Mouse (Mus musculus) limb, embryonic 13.5 days (tissue): Measurements from ENCODE around the gene Fbln1. TPM values are rescaled to one million over a fixed set of nuclear protein-coding genes. Genes with fewer than 3 reads are reported as not detected.
"Not testable (repeated sequence)": the region's sequence is repeated elsewhere in the genome, so short reads cannot be mapped to it uniquely, and the experiment has no call there.

Source experiments
- ATAC-seq: fragments of 200-750 bp; cut with Nextera tagmentation; 2 replicates; pipeline ENCODE4 v1.8.0; 2017; ENCODE audit warnings: low read depth, moderate number of reproducible peaks, moderate TSS enrichment; ENCODE audit not compliant: low FRiP score
- H3K27ac ChIP-seq: fragments of 300-500 bp; sonication (generic); 2 replicates; pipeline ENCODE4 v1.5.1; 2015; ENCODE audit warnings: inconsistent platforms, mild to moderate bottlenecking, moderate library complexity
- H3K27me3 ChIP-seq: fragments of 300-500 bp; sonication (generic); 2 replicates; pipeline ENCODE4 v1.6.1; 2015; ENCODE audit warnings: mild to moderate bottlenecking, inconsistent platforms
- H3K36me3 ChIP-seq: fragments of 300-500 bp; sonication (generic); 2 replicates; pipeline ENCODE4 v1.6.1; 2015; ENCODE audit warnings: inconsistent platforms, mild to moderate bottlenecking, moderate library complexity
- H3K4me1 ChIP-seq: fragments of 300-500 bp; sonication (generic); 2 replicates; pipeline ENCODE4 v1.6.1; 2015; ENCODE audit warnings: inconsistent platforms
- H3K4me2 ChIP-seq: fragments of 300-500 bp; sonication (generic); replicated peaks from 2 replicates; pipeline ENCODE4 v1.6.1; 2015; ENCODE audit warnings: inconsistent platforms, mild to moderate bottlenecking, moderate library complexity
- H3K4me3 ChIP-seq: fragments of 300-500 bp; sonication (generic); 2 replicates; pipeline ENCODE4 v1.5.1; 2015; ENCODE audit warnings: moderate library complexity, mild to moderate bottlenecking, inconsistent platforms
- H3K9ac ChIP-seq: fragments of 300-500 bp; sonication (generic); 2 replicates; pipeline ENCODE4 v1.6.1; 2015; ENCODE audit warnings: mild to moderate bottlenecking, inconsistent platforms
- H3K9me3 ChIP-seq: fragments of 300-500 bp; sonication (generic); 2 replicates; pipeline ENCODE4 v1.6.1; 2016; ENCODE audit warnings: inconsistent platforms
- WGBS: fragments of 180-500 bp; shearing (Covaris S2); methylation state at CpG from one replicate; pipeline ENCODE4 v1.1.7; 2015; 5-methylcytosine and 5-hydroxymethylcytosine counted together
- polyA plus RNA-seq: library from polyadenylated mRNA; unstranded; fragments of >200 nt; fragmentation: Nextera tagmentation; extraction: Ambion mirVana; gene quantifications from 2 replicates; pipeline ENCODE4 v1.2.1, GENCODE M21; 2015

The Fbln1 gene
- polyA plus RNA-seq, 1 experiment from 2014 or later: 232 TPM

- H3K4me2 ChIP-seq: no peak overlapping the region
- no peak overlapping the region for H3K27ac ChIP-seq
- peaks cover 22% of the 10 kb centered on the region for H3K27me3 ChIP-seq
- no peaks in the 10 kb centered on the region for H3K4me1 ChIP-seq
- ATAC-seq: no peak
- no peak overlapping the region for H3K4me3 ChIP-seq
- 79% methylated on average over 10 of the region's 10 CpGs for WGBS
- no peaks in the 10 kb centered on the region for H3K9me3 ChIP-seq
- no peaks in the 10 kb centered on the region for H3K36me3 ChIP-seq
- H3K9ac ChIP-seq: no peak overlapping the region
Measured at GRCm38 (mm10) chr15:85311058-85311657, 105.4 kb downstream of the Fbln1 start.

GRCm38 (mm10) chr15:85315378-85316025 lies 109.8 kb downstream of the Fbln1 start:
- no peak; the same call in 1 of the 2 replicates for ATAC-seq
- H3K9me3 ChIP-seq: no peaks in the 10 kb centered on the region
- peaks cover 37% of the 10 kb centered on the region for H3K27me3 ChIP-seq
- H3K4me2 ChIP-seq: no peak overlapping the region
- H3K4me1 ChIP-seq: no peaks in the 10 kb centered on the region
- H3K4me3 ChIP-seq: no peak overlapping the region
- H3K36me3 ChIP-seq: no peaks in the 10 kb centered on the region
- WGBS: 40% methylated on average over 12 of the region's 13 CpGs
- H3K27ac ChIP-seq: no peak overlapping the region
- no peak overlapping the region for H3K9ac ChIP-seq

- no peak; the same call in 1 of the 2 replicates for ATAC-seq
- no peak overlapping the region for H3K9ac ChIP-seq
- H3K27ac ChIP-seq: no peak overlapping the region
- H3K9me3 ChIP-seq: no peaks in the 10 kb centered on the region
- H3K4me1 ChIP-seq: no peaks in the 10 kb centered on the region
- H3K27me3 ChIP-seq: peaks cover 37% of the 10 kb centered on the region
- no peaks in the 10 kb centered on the region for H3K36me3 ChIP-seq
- H3K4me3 ChIP-seq: no peak overlapping the region
- 59% methylated on average over 14 of the region's 14 CpGs for WGBS
- H3K4me2 ChIP-seq: no peak overlapping the region
Measured at GRCm38 (mm10) chr15:85316342-85317140, 110.8 kb downstream of the Fbln1 start.

- H3K27me3 ChIP-seq: peaks cover 22% of the 10 kb centered on the region
- no peak overlapping the region for H3K4me3 ChIP-seq
- H3K36me3 ChIP-seq: no peaks in the 10 kb centered on the region
- WGBS: 82% methylated on average over 11 of the region's 11 CpGs
- no peak for ATAC-seq
- no peak overlapping the region for H3K4me2 ChIP-seq
- H3K4me1 ChIP-seq: no peaks in the 10 kb centered on the region
- H3K9me3 ChIP-seq: no peaks in the 10 kb centered on the region
- no peak overlapping the region for H3K27ac ChIP-seq
- no peak overlapping the region for H3K9ac ChIP-seq
Measured at GRCm38 (mm10) chr15:85319924-85320668, 114.3 kb downstream of the Fbln1 start.

GRCm38 (mm10) chr15:85323214-85323613 lies 117.5 kb downstream of the Fbln1 start:
- WGBS: 88% methylated on average over 4 of the region's 4 CpGs
- no peaks in the 10 kb centered on the region for H3K36me3 ChIP-seq

GRCm38 (mm10) chr15:85324426-85324825 lies 118.7 kb downstream of the Fbln1 start:
- 84% methylated on average over 1 of the region's 1 CpGs for WGBS
- Histone ChIP-seq H3K9ac (no peak overlapping the region), H3K4me1 (no peaks in the 10 kb centered on the region), H3K4me2 (no peak overlapping the region), H3K36me3 (no peaks in the 10 kb centered on the region), H3K27ac (no peak overlapping the region), H3K4me3 (no peak overlapping the region), H3K9me3 (no peaks in the 10 kb centered on the region), H3K27me3 (peaks cover 2% of the 10 kb centered on the region; the same call in 1 of the 2 replicates)
- no peak for ATAC-seq

More at GRCm38 (mm10) chr15:85323214-85323613, 117.5 kb downstream of the Fbln1 start:
- Histone ChIP-seq H3K27ac (no peak overlapping the region), H3K9ac (no peak overlapping the region), H3K27me3 (peaks cover 2% of the 10 kb centered on the region; the same call in 1 of the 2 replicates), H3K4me3 (no peak overlapping the region), H3K4me2 (no peak overlapping the region), H3K9me3 (no peaks in the 10 kb centered on the region), H3K4me1 (no peaks in the 10 kb centered on the region)
- no peak for ATAC-seq

GRCm38 (mm10) chr15:85327808-85328207 lies 122.1 kb downstream of the Fbln1 start:
- Histone ChIP-seq H3K27ac (no peak overlapping the region), H3K4me1 (no peaks in the 10 kb centered on the region), H3K36me3 (no peaks in the 10 kb centered on the region), H3K9ac (no peak overlapping the region), H3K9me3 (no peaks in the 10 kb centered on the region), H3K4me2 (no peak overlapping the region), H3K4me3 (no peak overlapping the region), H3K27me3 (no peaks in the 10 kb centered on the region; the same call in 1 of the 2 replicates)
- no peak for ATAC-seq
- 55% methylated on average over 11 of the region's 11 CpGs for WGBS

DNA sequence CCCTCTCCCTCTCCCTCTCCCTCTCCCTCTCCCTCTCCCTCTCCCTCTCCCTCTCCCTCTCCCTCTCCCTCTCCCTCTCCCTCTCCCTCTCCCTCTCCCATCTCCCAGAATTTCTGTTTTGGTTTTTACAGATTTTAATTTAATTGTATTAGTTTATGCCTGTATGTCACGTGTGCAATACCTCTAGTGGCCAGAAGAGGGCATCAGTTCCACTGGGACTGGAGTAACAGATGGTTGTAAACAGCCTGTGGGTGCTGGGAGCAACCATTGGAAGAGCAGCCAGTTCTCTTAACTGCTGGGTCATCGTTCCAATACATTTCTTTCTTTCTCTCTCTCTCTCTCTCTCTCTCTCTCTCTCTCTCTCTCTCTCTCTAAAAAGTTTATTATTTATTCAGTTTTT lies 122.7 kb downstream of the Fbln1 start:
- H3K4me2 ChIP-seq, H3K9ac ChIP-seq, H3K9me3 ChIP-seq, H3K36me3 ChIP-seq, H3K4me3 ChIP-seq, H3K27me3 ChIP-seq, H3K27ac ChIP-seq, ATAC-seq, H3K4me1 ChIP-seq: not testable (repeated sequence)
- WGBS: 85% methylated on average over 2 of the region's 2 CpGs

GRCm38 (mm10) chr15:85329096-85329495 lies 123.3 kb downstream of the Fbln1 start:
- no peaks in the 10 kb centered on the region for H3K4me1 ChIP-seq
- no peak overlapping the region for H3K27ac ChIP-seq
- H3K36me3 ChIP-seq: no peaks in the 10 kb centered on the region
- H3K4me3 ChIP-seq: no peak overlapping the region
- no peak overlapping the region for H3K9ac ChIP-seq
- 88% methylated on average over 5 of the region's 5 CpGs for WGBS
- H3K27me3 ChIP-seq: no peaks in the 10 kb centered on the region; the same call in 1 of the 2 replicates
- H3K4me2 ChIP-seq: no peak overlapping the region
- no peaks in the 10 kb centered on the region for H3K9me3 ChIP-seq
- ATAC-seq: no peak

DNA sequence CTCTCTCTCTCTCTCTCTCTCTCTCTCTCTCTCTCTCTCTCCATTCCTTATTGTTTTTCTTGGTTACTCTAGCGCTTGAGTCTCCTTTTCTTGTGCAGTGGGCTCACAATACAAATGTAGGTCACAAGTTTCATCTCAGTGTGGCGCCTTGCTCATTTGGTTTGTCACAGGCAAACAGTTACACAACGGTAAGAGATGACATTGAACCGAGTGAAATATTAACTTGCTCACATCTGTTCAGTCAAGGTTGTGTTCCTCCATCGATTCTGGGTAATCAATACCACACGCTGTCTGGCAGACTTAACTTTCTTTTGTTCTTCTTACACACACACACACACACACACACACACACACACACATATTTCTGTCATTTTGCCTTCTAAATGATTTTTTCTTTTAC lies 124.3 kb downstream of the Fbln1 start:
- no peak for ATAC-seq
- no peaks in the 10 kb centered on the region for H3K4me1 ChIP-seq
- 70% methylated on average over 6 of the region's 6 CpGs for whole genome bisulfite sequencing
- no peak overlapping the region for H3K9ac ChIP-seq
- no peaks in the 10 kb centered on the region for H3K36me3 ChIP-seq
- no peaks in the 10 kb centered on the region; the same call in 1 of the 2 replicates for H3K27me3 ChIP-seq
- no peak overlapping the region for H3K4me2 ChIP-seq
- no peaks in the 10 kb centered on the region for H3K9me3 ChIP-seq
- no peak overlapping the region for H3K27ac ChIP-seq
- no peak overlapping the region for H3K4me3 ChIP-seq

DNA sequence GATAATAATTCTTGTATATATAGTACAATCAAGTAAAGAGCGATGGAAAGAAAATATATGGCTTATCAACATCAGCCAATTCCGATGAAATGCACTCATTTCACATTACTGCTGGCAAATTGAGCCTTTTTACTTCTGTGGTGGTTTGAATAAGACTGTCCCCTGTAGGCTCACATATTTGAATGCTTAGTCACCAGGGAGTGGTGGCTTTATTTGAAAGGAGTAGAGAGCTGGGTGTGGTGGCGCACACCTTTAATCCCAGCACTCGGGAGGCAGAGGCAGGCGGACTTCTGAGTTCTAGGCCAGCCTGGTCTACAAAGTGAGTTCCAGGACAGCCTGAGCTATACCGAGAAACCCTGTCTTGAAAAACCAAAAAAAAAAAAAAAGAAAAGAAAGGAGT lies 127.8 kb downstream of the Fbln1 start:
- not testable (repeated sequence) for H3K4me2 ChIP-seq, H3K36me3 ChIP-seq, H3K4me3 ChIP-seq, ATAC-seq, H3K27me3 ChIP-seq, H3K27ac ChIP-seq, H3K9ac ChIP-seq, H3K9me3 ChIP-seq
- WGBS: 92% methylated on average over 6 of the region's 6 CpGs
- peaks cover 18% of the 10 kb centered on the region for H3K4me1 ChIP-seq

DNA sequence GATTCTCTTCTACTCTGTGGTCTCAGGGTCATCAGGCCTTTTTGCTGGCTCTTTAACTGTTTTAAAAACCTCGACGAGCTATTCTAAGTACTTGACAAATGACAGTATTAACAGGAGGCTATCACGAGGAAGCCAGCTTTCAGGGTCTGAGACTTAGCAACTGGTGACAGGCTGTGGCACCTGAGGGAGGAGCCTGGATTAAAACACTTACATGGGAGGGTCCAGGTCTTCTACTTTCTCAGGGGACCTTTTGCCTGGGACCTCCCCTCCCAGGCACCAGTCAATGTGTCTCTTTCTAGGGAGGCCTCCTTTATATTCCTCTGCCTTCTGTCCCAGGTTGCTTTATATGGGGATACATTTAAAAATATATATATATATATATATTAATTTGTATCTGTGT lies 128.5 kb downstream of the Fbln1 start:
- WGBS: 70% methylated on average over 3 of the region's 3 CpGs
- ATAC-seq: no peak
- no peak overlapping the region for H3K9ac ChIP-seq
- no peaks in the 10 kb centered on the region for H3K9me3 ChIP-seq
- H3K4me3 ChIP-seq: no peak overlapping the region
- no peak overlapping the region for H3K27ac ChIP-seq
- no peaks in the 10 kb centered on the region; the same call in 1 of the 2 replicates for H3K27me3 ChIP-seq
- no peaks in the 10 kb centered on the region for H3K36me3 ChIP-seq
- no peak overlapping the region for H3K4me2 ChIP-seq
- H3K4me1 ChIP-seq: peaks cover 19% of the 10 kb centered on the region
